Mouse (Mus musculus): ENCODE measurements around the gene Clcn6.
"Not testable (repeated sequence)": the region's sequence is repeated elsewhere in the genome, so short reads cannot be mapped to it uniquely, and the experiment has no call there.

Clcn6 gene

GRCm38 (mm10) chr4:148065702-148066400 lies 27.2 kb upstream of the Clcn6 start:
- DNase-seq (ENCODE audit: low spot score) = no peak

DNA sequence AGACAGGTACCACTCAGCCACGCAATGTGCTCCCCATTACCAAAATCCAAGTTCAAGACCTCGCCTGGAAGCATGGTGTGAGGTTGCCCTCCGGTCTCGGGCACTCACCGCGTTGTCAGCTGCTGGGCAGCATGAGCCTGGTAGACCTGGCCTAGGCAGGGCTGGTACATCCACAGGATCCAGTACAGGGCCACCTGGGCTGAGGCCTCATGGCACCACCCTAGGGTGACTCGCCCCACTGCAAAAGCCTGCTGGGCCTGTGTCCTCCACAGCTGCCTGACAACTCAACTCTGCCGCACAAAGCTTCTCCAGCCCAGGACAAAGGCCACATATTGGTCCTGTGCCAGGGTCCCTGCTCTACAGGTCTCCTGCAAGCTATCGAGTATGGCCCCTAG lies 22.5 kb upstream of the Clcn6 start:
- no peak for DNase-seq (ENCODE audit: low spot score)

- no peak for DNase-seq (ENCODE audit: low spot score)
Observed at GRCm38 (mm10) chr4:148060120-148061085, 21.8 kb upstream of the Clcn6 start.

- no peak for DNase-seq (ENCODE audit: low spot score)
Observed at GRCm38 (mm10) chr4:148058993-148059392, 20.4 kb upstream of the Clcn6 start.

DNA sequence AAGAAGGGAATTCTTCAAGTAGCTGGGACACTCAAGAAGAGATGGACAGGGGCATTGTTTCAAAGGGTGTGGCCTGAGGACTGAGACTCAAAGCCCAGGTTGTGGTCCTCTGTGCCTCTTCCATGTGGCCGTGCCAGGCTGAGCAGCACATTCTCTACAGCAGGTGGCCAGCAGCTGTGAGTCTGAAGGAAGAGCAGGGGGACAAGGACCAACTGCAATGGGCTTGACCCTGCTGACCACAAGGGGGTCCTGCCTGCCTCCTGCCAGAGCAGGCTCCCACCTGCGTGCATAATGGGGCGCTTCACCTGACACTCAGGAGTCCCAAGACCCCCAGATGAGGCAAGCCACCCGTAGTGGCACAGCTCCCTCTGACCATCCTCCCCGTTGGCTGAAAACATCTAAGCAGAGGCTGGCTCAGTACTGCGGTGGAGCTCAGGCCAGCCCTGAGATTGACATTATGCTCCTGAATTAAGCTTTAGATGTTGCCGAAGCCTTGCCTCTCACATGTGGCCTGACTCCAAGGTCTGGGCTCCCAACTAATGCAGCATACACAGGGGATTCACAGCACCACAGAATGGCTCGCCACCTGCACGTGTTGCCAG lies 19.7 kb upstream of the Clcn6 start:
- no peak for DNase-seq (ENCODE audit: low spot score)

DNA sequence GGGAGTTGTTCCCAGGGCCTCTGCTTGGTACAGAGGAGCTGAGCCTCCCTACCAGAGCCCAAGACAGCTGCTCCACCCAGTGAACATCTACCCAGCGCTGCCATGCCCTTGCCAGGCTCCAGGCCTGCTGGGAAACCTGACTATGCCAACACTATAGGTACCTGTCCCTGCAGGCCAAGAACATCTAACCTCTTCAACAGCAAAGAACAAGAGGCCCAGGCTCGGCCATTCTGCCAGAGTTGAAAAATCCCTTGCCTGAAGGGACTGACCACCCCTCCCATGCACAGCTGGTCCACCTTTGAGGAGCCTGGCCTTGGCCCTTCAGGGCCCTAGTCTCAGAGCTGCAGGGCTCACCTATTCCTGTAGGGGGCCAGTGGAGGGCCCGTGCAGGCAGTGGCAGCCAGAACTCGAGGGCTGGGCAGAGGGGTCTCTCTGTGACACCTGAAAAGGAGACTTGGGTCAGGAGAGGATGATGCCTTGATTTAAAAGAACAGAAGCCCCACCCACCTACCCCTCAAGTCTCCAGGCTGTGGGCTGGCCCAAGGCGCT lies 19.1 kb upstream of the Clcn6 start:
- no peak for DNase-seq (ENCODE audit: low spot score)

DNA sequence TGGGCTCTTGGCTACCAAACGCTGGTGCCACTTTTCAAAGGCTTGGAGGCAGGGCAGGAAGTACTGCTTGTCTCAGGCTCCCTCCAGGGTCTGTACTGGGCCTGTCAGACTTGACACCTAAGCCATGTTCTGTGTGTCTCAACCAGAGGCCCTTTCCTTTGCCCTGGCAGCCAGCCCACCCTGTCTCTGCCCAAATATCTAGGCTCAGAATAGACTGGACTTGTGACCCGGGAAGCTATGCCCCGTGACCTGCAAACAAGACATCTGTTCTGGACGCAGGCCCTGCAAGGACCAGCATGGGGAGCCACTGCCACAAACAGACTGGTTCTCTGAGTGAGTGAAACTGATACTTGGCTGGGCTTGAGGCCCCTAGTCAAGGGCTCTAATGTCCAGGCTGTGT lies 18.2 kb upstream of the Clcn6 start:
- no peak for DNase-seq (ENCODE audit: low spot score)

DNA sequence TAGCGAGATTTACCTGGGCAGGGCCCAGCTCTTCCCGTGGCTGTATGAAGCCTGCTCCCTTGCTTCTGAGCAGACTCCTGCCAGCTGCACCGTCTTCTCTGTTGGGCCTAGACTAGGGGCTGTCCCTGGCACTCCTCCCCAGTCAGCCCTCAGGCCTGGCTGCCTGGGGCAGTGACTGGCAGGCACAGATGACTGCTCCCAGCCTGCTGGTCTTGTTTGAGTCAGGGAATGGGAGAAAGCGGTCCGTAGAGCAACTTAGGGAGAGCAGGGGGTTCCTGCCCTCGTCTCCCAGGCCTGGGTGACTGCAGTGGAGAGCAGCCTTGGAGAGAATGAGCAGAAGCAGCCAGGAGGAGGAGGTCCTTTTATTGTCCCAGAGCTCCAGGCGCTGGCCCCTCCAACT lies 17.6 kb upstream of the Clcn6 start:
- DNase-seq (ENCODE audit: low spot score) = no peak

GRCm38 (mm10) chr4:148054961-148055695 lies 16.5 kb upstream of the Clcn6 start:
- DNase-seq (ENCODE audit: low spot score) = no peak

- no peak for DNase-seq (ENCODE audit: low spot score)
Observed at GRCm38 (mm10) chr4:148053417-148053920, 14.8 kb upstream of the Clcn6 start.

- DNase-seq (ENCODE audit: low spot score) = no peak
Observed at GRCm38 (mm10) chr4:148052976-148053375, 14.4 kb upstream of the Clcn6 start.

GRCm38 (mm10) chr4:148051886-148052285 lies 13.3 kb upstream of the Clcn6 start:
- DNase-seq (ENCODE audit: low spot score) = no peak

- no peak for DNase-seq (ENCODE audit: low spot score)
Observed at GRCm38 (mm10) chr4:148051046-148051776, 12.6 kb upstream of the Clcn6 start.

DNA sequence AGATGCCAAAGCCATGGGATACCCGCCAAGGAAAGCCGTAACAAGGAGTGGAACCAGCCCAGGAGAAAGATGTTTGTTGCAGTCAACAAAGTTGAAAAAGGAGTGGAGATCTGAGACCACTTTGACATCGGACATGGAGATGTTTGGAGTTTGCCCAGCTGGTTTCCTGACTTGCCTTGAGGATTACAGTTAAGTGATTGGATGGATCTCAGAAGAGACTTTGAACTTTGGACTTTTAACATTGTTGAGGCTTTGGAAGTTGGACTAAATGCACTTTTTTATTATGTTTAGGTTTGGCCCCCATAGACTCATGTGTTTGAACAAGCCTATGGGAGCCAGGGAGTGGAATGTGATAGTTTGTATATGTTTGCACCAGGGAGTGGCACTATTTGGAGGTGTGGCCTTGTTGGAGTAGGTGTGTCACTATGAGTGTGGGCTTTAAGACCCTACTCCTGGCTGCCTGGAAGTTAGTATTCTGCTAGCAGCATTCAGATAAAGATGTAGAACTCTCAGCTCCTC lies 11.8 kb upstream of the Clcn6 start:
- DNase-seq (ENCODE audit: low spot score) = not testable (repeated sequence)

DNA sequence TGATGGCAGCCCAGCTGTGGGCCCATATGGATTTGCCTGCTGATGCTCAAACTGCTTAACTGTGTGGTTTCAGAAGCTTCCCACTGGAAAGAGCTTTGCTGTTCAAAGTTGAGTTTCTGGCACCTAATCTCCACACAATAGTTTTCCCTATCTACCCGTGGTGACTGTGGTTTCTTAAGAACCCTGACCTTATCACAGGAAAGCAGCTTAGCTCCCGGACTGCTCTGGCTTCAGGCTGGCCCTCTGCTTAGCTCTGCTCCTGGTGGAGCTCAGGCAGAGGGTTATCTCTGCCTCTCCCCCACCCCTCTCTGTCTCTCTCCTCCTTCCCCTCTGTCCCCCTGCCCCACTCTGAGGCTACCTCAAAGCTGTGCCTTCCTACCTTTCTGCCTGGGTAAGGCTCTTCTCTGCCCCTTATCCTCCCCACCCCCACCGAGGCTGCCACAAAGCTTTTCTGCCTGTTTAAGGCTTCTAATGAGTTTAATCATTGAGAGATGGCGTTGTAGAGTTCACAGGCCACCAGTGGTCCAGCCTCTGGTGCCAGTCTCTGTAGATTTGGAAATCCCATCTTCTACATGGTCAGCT lies 7.9 kb upstream of the Clcn6 start:
- DNase-seq (ENCODE audit: low spot score) = no peak

DNA sequence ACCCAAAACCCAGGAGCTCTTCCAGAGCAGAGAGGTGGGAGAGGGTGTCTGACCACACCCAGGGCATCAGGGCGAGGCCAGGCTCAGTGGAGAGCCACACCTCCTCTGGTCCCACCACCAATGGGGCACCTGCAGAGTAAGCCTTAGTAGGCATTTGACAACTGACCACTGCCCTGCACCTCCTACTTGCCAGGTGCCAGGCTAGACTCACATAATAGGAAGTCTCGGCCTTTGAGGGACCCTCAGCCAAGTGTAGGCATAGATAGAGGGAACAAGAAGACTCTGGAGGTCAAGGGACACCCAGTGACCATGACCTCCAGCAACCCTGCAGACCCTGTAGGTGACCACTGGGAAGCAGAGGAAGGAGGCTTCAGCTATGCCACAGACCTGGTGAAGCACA lies 5.5 kb upstream of the Clcn6 start:
- no peak for DNase-seq (ENCODE audit: low spot score)

GRCm38 (mm10) chr4:148043327-148043726 lies 4.7 kb upstream of the Clcn6 start:
- not testable (repeated sequence) for DNase-seq (ENCODE audit: low spot score)

DNA sequence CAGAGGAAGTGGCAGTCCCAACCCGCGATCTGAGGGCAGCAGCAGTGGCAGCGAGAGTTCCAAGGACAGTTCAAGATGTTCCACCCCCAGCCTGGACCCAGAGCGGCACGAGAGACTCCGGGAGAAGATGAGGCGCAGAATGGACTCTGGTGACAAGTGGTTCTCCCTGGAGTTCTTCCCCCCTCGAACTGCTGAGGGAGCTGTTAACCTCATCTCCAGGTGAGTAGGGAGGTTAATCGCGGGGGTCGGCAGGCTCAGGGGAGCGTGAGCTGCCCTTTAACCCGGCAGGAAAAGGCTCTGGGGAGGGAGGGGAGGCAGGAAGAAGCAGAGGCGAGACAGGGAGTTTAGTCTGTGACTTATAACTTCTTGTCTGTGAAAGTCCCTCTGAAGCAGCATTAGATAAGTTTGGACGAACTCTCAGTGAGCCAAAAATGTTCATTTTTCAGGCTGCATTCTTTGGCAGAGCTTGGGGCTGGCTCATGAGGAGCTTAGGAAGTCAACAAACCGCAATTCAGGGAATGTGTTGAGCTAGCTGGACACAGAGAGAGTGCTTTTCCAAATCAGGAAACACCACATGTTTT lies 3.1 kb upstream of the Clcn6 start:
- no peak for DNase-seq (ENCODE audit: low spot score)

DNA sequence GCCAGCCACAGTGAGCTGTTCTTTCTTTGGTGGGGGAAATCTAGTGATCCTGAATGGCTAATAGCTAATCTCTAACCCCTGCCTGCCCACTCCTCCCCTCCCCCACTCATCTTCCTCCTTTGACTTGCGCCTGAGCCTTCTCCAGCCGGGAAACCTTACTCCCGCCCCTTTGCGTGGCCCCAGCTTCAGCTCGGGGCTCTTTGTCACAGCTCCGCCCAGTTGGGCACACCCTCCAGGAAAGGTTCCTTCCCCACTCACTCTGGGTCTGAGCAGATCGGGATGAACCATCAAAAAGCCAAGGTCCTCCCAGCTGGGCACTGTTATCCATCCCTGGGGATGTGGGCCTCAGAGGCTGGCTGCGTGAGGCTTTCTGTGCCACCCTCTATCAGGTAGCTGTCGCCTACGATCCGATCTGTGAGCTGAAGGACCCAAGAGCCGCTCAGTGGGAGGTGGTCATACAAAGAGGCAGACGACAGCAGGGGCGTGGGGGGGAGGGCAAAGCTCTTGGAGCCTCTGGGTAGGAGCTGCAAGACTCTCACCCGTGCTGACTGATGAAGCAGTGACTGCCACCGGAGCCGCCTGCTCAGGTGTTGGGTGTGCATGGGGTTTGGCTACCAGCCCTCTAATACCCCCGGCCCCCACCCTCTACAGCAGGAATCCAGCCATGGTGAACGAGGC lies 2.5 kb upstream of the Clcn6 start:
- DNase-seq (ENCODE audit: low spot score) = peak; percentile 70
